Mouse (Mus musculus) embryonic fibroblast, embryonic 13.5 days (primary cell): ENCODE results near the gene Snx10.

Experiments
- CTCF ChIP-seq: IDR thresholded peaks from 2 replicates; pipeline ENCODE4 v1.5.1; 2011; ENCODE audit warnings: mild to moderate bottlenecking, control low read depth, low read length, moderate library complexity, borderline replicate concordance; ENCODE audit not compliant: insufficient read depth
- POLR2A ChIP-seq: IDR thresholded peaks from 2 replicates; pipeline ENCODE4 v1.6.1; 2011; ENCODE audit warnings: low read depth, mild to moderate bottlenecking, control low read depth, low read length, moderate library complexity

- TF ChIP-seq POLR2A (no peak), CTCF (no peak)
Observed at GRCm38 (mm10) chr6:51483861-51484260, 39.8 kb upstream of the Snx10 start.
